Mouse (Mus musculus): ENCODE data around the gene Ccm2.
A peak's percentile ranks its signal among the peaks of the same experiment; 100 is the strongest.

Gene Ccm2

GRCm38 (mm10) chr11:6604604-6604936 lies 57.9 kb downstream of the Ccm2 start:
- DNase-seq (ENCODE audit: low spot score) = no peak

GRCm38 (mm10) chr11:6605021-6605481 lies 58.4 kb downstream of the Ccm2 start:
- DNase-seq (ENCODE audit: low spot score) = no peak

- DNase-seq (ENCODE audit: low spot score) = no peak
Measured at GRCm38 (mm10) chr11:6605491-6606399, 59.1 kb downstream of the Ccm2 start, which contains the start of gene Nacad. Gene Nacad, minus strand, starts transcription at chr11:6606053.

GRCm38 (mm10) chr11:6615250-6616205 lies 68.8 kb downstream of the Ccm2 start:
- DNase-seq (ENCODE audit: low spot score) = no peak

- no peak for DNase-seq (ENCODE audit: low spot score)
Measured at GRCm38 (mm10) chr11:6623704-6624103, 77.0 kb downstream of the Ccm2 start.

- no peak for DNase-seq (ENCODE audit: low spot score)
Measured at GRCm38 (mm10) chr11:6624619-6625382, 78.1 kb downstream of the Ccm2 start.

- peak; percentile 92 for DNase-seq (ENCODE audit: low spot score)
Measured at GRCm38 (mm10) chr11:6625478-6626387, 79.0 kb downstream of the Ccm2 start, which contains the start of gene Tbrg4. Gene Tbrg4, minus strand, starts transcription at chr11:6626067.

GRCm38 (mm10) chr11:6626388-6626772 lies 79.7 kb downstream of the Ccm2 start:
- DNase-seq (ENCODE audit: low spot score) = no peak

GRCm38 (mm10) chr11:6627731-6628130 lies 81.0 kb downstream of the Ccm2 start:
- no peak for DNase-seq (ENCODE audit: low spot score)

- no peak for DNase-seq (ENCODE audit: low spot score)
Measured at GRCm38 (mm10) chr11:6628568-6628967, 81.9 kb downstream of the Ccm2 start.

GRCm38 (mm10) chr11:6629655-6630054 lies 83.0 kb downstream of the Ccm2 start:
- DNase-seq (ENCODE audit: low spot score) = no peak

- no peak for DNase-seq (ENCODE audit: low spot score)
Measured at GRCm38 (mm10) chr11:6636150-6636549, 89.5 kb downstream of the Ccm2 start.

GRCm38 (mm10) chr11:6638537-6638936 lies 91.8 kb downstream of the Ccm2 start, which contains the start of gene Wap:
Gene Wap, minus strand, starts transcription at chr11:6638637.
- DNase-seq (ENCODE audit: low spot score) = no peak

GRCm38 (mm10) chr11:6639072-6639471 lies 92.4 kb downstream of the Ccm2 start:
- DNase-seq (ENCODE audit: low spot score) = no peak

GRCm38 (mm10) chr11:6644566-6644965 lies 97.9 kb downstream of the Ccm2 start:
- DNase-seq (ENCODE audit: low spot score) = no peak
